Mouse (Mus musculus): Measurements from ENCODE around the gene Hist1h3e. TPM values are rescaled to one million over a fixed set of nuclear protein-coding genes. Genes with fewer than 3 reads are reported as not detected.
"Not testable (repeated sequence)": the region's sequence is repeated elsewhere in the genome, so short reads cannot be mapped to it uniquely, and the experiment has no call there.

Gene Hist1h3e
- polyA plus RNA-seq, 1 experiment from 2014 or later = 5.0 TPM

DNA sequence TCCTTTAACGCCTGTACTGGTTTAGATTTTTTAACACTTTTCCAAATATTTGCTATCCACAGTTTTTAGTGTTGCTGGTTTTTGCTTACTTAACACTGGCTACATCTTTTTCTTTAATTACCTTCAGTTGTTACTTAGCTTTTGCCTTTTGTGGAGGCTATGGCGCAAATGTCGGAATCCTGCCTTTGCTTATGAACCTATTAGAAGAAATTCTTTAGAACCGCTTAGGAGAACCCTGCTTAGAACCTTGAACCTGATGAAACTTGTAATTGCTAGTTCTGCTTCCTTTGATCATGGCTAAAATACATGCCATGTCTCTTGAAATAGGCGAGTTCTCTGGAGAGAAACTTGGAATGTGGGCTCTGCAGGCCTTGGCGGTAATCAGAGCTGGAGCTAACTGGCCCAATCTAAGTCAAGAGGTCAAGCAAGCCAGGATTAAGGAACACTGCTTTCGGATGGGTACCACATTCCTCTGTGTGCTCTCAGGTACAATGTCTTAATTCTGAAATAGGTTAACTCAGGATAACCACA, 14.2 kb upstream of the Hist1h3e start:
- Histone ChIP-seq H3K9ac (ENCODE audit: low read depth, low read length) (peak overlapping the region; percentile 53; the same call in 1 of the 2 replicates), H3K4me1 (replicated peaks; ENCODE audit: insufficient read depth, low read length) (peaks cover 13% of the 10 kb centered on the region; the same call in 1 of the 2 replicates), H3K36me3 (ENCODE audit: insufficient read depth, low read length) (no peaks in the 10 kb centered on the region), H3K4me3 (replicated peaks; ENCODE audit: low read depth, low read length) (peak overlapping the region; percentile 32), H3K27ac (peak overlapping the region; percentile 58; the same call in 1 of the 2 replicates), H3K27me3 (ENCODE audit: insufficient read depth, low read length) (no peaks in the 10 kb centered on the region), H3K4me2 (ENCODE audit: low read length) (peak overlapping the region; percentile 59), H3K9me3 (replicated peaks; ENCODE audit: low read length) (no peaks in the 10 kb centered on the region)
- no peak for ATAC-seq (replicated peaks; ENCODE audit: low FRiP score, low read depth)
- peak; percentile 40 for DNase-seq (ENCODE audit: low spot score)
- no peak for TF ChIP-seq CTCF (IDR thresholded peaks at IDR 0.05; ENCODE audit: low read depth)
- 10% methylated on average over 7 of the region's 7 CpGs for WGBS

DNA sequence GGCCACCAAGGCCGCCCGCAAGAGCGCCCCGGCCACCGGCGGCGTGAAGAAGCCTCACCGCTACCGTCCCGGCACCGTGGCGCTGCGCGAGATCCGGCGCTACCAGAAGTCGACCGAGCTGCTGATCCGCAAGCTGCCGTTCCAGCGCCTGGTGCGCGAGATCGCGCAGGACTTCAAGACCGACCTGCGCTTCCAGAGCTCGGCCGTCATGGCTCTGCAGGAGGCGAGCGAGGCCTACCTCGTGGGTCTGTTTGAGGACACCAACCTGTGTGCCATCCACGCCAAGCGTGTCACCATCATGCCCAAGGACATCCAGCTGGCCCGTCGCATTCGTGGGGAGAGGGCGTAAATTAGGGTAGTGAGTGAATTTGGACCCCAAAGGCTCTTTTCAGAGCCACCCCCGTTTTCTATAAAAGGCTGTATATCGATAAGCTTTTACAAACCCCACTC, 13.7 kb upstream of the Hist1h3e start:
- Histone ChIP-seq H3K27ac (peak overlapping the region; percentile 75), H3K4me1 (replicated peaks; ENCODE audit: insufficient read depth, low read length) (peaks cover 13% of the 10 kb centered on the region; the same call in 1 of the 2 replicates), H3K4me2 (ENCODE audit: low read length) (peak overlapping the region; percentile 59), H3K9ac (ENCODE audit: low read depth, low read length) (peak overlapping the region; percentile 53; the same call in 1 of the 2 replicates), H3K4me3 (replicated peaks; ENCODE audit: low read depth, low read length) (peak overlapping the region; percentile 32)
- not testable (repeated sequence) for ATAC-seq (replicated peaks; ENCODE audit: low FRiP score, low read depth); H3K36me3 ChIP-seq (ENCODE audit: insufficient read depth, low read length); DNase-seq (ENCODE audit: low spot score); H3K27me3 ChIP-seq (ENCODE audit: insufficient read depth, low read length); H3K9me3 ChIP-seq (replicated peaks; ENCODE audit: low read length)
- 0% methylated on average over 9 of the region's 40 CpGs for WGBS

DNA sequence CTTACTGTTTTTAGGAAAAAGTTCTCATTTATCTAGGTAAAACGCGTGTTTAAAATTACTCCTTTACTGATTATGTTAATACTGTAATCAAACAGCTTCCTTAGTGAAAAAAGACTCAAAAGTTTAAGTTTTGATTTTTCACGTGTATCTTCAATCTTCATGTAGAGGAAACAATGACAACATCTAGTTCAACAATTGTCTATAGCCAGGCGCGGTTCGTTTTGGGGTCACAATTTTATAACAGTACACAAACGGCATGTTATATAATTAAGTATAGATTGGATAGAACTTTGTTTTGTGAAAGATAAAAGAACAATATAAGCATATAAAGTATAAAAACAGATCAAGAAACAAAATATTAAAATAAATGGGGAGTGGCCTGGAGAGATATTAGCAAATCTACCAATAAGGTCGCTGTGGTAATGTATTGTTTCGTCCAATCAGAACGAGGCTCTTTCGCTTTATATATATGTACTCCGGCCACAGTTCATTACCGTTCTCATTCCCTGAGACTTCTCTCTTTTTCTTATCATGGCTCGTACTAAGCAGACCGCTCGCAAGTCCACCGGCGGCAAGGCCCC, 13.2 kb upstream of the Hist1h3e start, which contains the start of gene Hist1h3d:
Gene Hist1h3d (plus strand): TSS at position 493 of the 581 bp plus-strand sequence.
- H3K9me3 ChIP-seq (replicated peaks; ENCODE audit: low read length) = no peaks in the 10 kb centered on the region
- ATAC-seq (replicated peaks; ENCODE audit: low FRiP score, low read depth) (peak; percentile 67), DNase-seq (ENCODE audit: low spot score) (peak; percentile 98)
- peak within 1 kb of the TSS; percentile 53; the same call in 1 of the 2 replicates for H3K9ac ChIP-seq (ENCODE audit: low read depth, low read length)
- H3K4me2 ChIP-seq (ENCODE audit: low read length) = peak within 1 kb of the TSS; percentile 59
- H3K4me3 ChIP-seq (replicated peaks; ENCODE audit: low read depth, low read length) = peak within 1 kb of the TSS; percentile 32
- peaks cover 13% of the 10 kb centered on the region; the same call in 1 of the 2 replicates for H3K4me1 ChIP-seq (replicated peaks; ENCODE audit: insufficient read depth, low read length)
- peak within 1 kb of the TSS; percentile 84 for H3K27ac ChIP-seq
- H3K36me3 ChIP-seq (ENCODE audit: insufficient read depth, low read length) = no peaks in the 10 kb centered on the region
- 0% methylated on average over 18 of the region's 18 CpGs for WGBS
- TF ChIP-seq CTCF (IDR thresholded peaks at IDR 0.05; ENCODE audit: low read depth) = no peak
- H3K27me3 ChIP-seq (ENCODE audit: insufficient read depth, low read length) = no peaks in the 10 kb centered on the region

DNA sequence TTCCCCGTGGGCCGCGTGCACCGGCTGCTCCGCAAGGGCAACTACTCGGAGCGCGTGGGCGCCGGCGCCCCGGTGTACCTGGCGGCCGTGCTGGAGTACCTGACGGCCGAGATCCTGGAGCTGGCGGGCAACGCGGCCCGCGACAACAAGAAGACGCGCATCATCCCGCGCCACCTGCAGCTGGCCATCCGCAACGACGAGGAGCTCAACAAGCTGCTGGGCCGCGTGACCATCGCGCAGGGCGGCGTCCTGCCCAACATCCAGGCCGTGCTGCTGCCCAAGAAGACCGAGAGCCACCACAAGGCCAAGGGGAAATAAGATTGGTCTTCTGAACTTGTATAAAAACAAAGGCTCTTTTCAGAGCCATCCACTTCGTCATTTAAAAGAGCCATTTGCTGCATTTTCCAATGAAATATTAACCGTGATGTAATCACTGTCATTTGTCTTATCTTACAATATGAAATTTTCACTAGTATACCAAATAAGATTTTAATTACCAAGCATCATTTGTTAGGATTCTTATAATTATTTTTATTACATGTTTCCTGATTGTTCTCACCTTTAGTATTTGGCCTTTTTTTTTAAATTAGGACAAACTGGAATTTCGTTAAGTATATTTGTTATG, 12.5 kb upstream of the Hist1h3e start:
- Histone ChIP-seq H3K4me3 (replicated peaks; ENCODE audit: low read depth, low read length) (peak overlapping the region; percentile 48; the same call in 1 of the 2 replicates), H3K4me1 (replicated peaks; ENCODE audit: insufficient read depth, low read length) (peaks cover 13% of the 10 kb centered on the region; the same call in 1 of the 2 replicates), H3K27ac (peak overlapping the region; percentile 86), H3K4me2 (ENCODE audit: low read length) (peak overlapping the region; percentile 59)
- not testable (repeated sequence) for H3K36me3 ChIP-seq (ENCODE audit: insufficient read depth, low read length); H3K9ac ChIP-seq (ENCODE audit: low read depth, low read length); ATAC-seq (replicated peaks; ENCODE audit: low FRiP score, low read depth); H3K9me3 ChIP-seq (replicated peaks; ENCODE audit: low read length); H3K27me3 ChIP-seq (ENCODE audit: insufficient read depth, low read length)
- peak; percentile 33 for DNase-seq (ENCODE audit: low spot score)
- under 1% methylated on average over 6 of the region's 39 CpGs for WGBS

DNA sequence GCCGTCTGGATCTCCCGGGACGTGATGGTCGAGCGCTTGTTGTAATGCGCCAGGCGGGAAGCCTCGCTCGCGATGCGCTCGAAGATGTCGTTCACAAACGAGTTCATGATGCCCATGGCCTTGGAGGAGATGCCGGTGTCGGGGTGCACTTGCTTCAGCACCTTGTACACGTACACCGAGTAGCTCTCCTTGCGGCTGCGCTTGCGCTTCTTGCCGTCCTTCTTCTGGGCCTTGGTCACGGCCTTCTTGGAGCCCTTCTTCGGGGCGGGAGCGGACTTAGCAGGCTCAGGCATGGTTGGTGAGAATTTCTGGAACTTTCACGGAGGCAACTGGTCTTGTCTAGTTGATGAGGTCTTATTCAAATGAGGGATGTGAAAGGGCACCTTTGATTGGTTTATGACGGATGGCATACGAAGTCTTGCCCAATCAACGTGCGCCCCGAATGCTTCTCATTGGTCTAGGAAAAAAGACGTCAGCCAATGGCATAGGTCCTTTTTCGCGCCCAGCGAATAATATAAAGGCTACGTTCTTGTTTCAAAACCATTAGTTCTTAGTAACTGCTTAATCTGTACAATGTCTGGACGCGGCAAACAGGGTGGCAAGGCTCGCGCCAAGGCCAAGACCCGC, 11.8 kb upstream of the Hist1h3e start, which contains the start of the genes Hist1h2bf and Hist1h2ad:
Gene Hist1h2bf (minus strand): TSS at position 299 of the 627 bp plus-strand sequence.
Gene Hist1h2ad (plus strand): TSS at position 484 of the 627 bp plus-strand sequence.
- Histone ChIP-seq H3K27ac (peak within 1 kb of the TSS; percentile 86), H3K4me3 (replicated peaks; ENCODE audit: low read depth, low read length) (peak within 1 kb of the TSS; percentile 48), H3K9ac (ENCODE audit: low read depth, low read length) (peak within 1 kb of the TSS; percentile 51; the same call in 1 of the 2 replicates), H3K4me1 (replicated peaks; ENCODE audit: insufficient read depth, low read length) (peaks cover 13% of the 10 kb centered on the region; the same call in 1 of the 2 replicates), H3K4me2 (ENCODE audit: low read length) (peak within 1 kb of the TSS; percentile 64)
- DNase-seq (ENCODE audit: low spot score) (peak; percentile 100), ATAC-seq (replicated peaks; ENCODE audit: low FRiP score, low read depth) (peak; percentile 92)
- not testable (repeated sequence) for H3K36me3 ChIP-seq (ENCODE audit: insufficient read depth, low read length); H3K9me3 ChIP-seq (replicated peaks; ENCODE audit: low read length); H3K27me3 ChIP-seq (ENCODE audit: insufficient read depth, low read length)
- WGBS = under 1% methylated on average over 30 of the region's 42 CpGs

DNA sequence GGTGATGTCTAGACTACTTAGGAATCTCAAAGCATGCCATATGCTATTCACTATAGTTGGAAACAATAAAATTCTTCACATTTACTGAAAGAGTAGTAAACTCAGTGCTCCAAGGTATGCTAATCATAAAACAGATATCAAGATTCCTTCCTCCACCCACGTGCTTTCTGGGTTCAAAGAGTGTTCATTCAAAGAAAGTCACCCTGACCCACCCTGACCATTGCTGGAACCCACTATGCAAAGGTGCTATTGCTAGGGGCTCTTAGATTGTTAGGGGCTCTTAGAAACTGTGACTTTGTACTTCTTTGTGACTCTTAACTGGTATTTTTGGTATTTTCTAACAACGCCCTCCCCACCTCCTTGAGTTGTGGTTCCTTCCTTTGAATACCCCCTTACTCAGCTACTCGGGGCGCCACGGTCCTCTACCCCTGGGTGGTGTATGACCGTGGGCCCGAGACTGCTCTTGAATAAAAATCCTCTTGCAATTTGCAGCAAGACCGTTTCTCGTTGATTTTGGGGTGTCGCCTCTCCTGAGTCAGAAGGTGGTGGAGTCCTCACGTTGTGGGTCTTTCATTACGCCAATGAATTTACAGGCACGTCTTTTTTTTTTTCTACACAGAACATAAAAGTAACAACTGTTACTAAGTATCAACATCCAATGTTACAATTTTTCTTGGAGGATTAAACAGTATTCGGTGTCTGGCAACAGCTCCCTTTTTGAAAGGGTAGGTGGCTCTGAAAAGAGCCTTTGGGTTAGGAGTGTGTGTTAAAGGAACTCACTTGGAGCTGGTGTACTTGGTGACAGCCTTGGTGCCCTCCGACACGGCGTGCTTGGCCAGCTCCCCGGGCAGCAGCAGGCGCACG, 11.1 kb upstream of the Hist1h3e start:
- 4% methylated on average over 18 of the region's 20 CpGs for WGBS
- H3K9me3 ChIP-seq (replicated peaks; ENCODE audit: low read length); H3K36me3 ChIP-seq (ENCODE audit: insufficient read depth, low read length); ATAC-seq (replicated peaks; ENCODE audit: low FRiP score, low read depth); DNase-seq (ENCODE audit: low spot score); H3K27me3 ChIP-seq (ENCODE audit: insufficient read depth, low read length): not testable (repeated sequence)
- peak overlapping the region; percentile 48 for H3K4me3 ChIP-seq (replicated peaks; ENCODE audit: low read depth, low read length)
- peaks cover 13% of the 10 kb centered on the region; the same call in 1 of the 2 replicates for H3K4me1 ChIP-seq (replicated peaks; ENCODE audit: insufficient read depth, low read length)
- peak overlapping the region; percentile 86 for H3K27ac ChIP-seq
- H3K9ac ChIP-seq (ENCODE audit: low read depth, low read length) = peak overlapping the region; percentile 47; the same call in 1 of the 2 replicates
- H3K4me2 ChIP-seq (ENCODE audit: low read length) = peak overlapping the region; percentile 64
